Mouse (Mus musculus): ENCODE results near the gene Rnf115.

Gene Rnf115

GRCm38 (mm10) chr3:96788506-96788905 lies 61.0 kb downstream of the Rnf115 start:
- peak; percentile 75 to 82 for DNase-seq

GRCm38 (mm10) chr3:96800254-96800653 lies 72.8 kb downstream of the Rnf115 start:
- no peak for DNase-seq

- DNase-seq: no peak
Measured at GRCm38 (mm10) chr3:96802214-96802613, 74.8 kb downstream of the Rnf115 start.

- DNase-seq: no peak
Measured at GRCm38 (mm10) chr3:96808136-96808535, 80.7 kb downstream of the Rnf115 start.

GRCm38 (mm10) chr3:96808651-96809050 lies 81.2 kb downstream of the Rnf115 start:
- DNase-seq: no peak

- no peak for DNase-seq
Measured at GRCm38 (mm10) chr3:96811232-96811631, 83.8 kb downstream of the Rnf115 start.

GRCm38 (mm10) chr3:96812395-96813091 lies 85.1 kb downstream of the Rnf115 start:
- peak; percentile 90 to 96 for DNase-seq

- DNase-seq: peak; percentile 70 to 75
Measured at GRCm38 (mm10) chr3:96813106-96813505, 85.6 kb downstream of the Rnf115 start.

- DNase-seq: peak; percentile 85
Measured at GRCm38 (mm10) chr3:96813591-96814244, 86.3 kb downstream of the Rnf115 start.

- DNase-seq: no peak
Measured at GRCm38 (mm10) chr3:96814342-96814741, 86.9 kb downstream of the Rnf115 start.

- peak; percentile 72 to 86 for DNase-seq
Measured at GRCm38 (mm10) chr3:96820116-96820915, 92.9 kb downstream of the Rnf115 start.

- no peak for DNase-seq
Measured at GRCm38 (mm10) chr3:96821581-96821980, 94.1 kb downstream of the Rnf115 start.

- DNase-seq: peak; percentile 40 to 71
Measured at GRCm38 (mm10) chr3:96823701-96824100, 96.2 kb downstream of the Rnf115 start.

- peak; percentile 76 to 85 for DNase-seq
Measured at GRCm38 (mm10) chr3:96824614-96825013, 97.2 kb downstream of the Rnf115 start.

GRCm38 (mm10) chr3:96825261-96825660 lies 97.8 kb downstream of the Rnf115 start:
- DNase-seq: peak in 1 of 2 experiments; percentile 9

- DNase-seq: peak in 1 of 2 experiments; percentile 28
Measured at GRCm38 (mm10) chr3:96828308-96828864, 100.9 kb downstream of the Rnf115 start.

GRCm38 (mm10) chr3:96828984-96829383 lies 101.5 kb downstream of the Rnf115 start, which contains the start of the genes Pdzk1 and Cd160:
TSS of gene Pdzk1 (plus strand) at chr3:96829284.
TSS of gene Cd160 (minus strand) at chr3:96829351.
- DNase-seq: no peak

- peak; percentile 78 to 87 for DNase-seq
Measured at GRCm38 (mm10) chr3:96829856-96830255, 102.4 kb downstream of the Rnf115 start.

- DNase-seq: peak; percentile 58 to 73
Measured at GRCm38 (mm10) chr3:96832930-96833329, 105.5 kb downstream of the Rnf115 start.

- DNase-seq: peak; percentile 76 to 88
Measured at GRCm38 (mm10) chr3:96834587-96835348, 107.3 kb downstream of the Rnf115 start.

- DNase-seq: no peak
Measured at GRCm38 (mm10) chr3:96836414-96836813, 109.0 kb downstream of the Rnf115 start.

- peak; percentile 64 to 77 for DNase-seq
Measured at GRCm38 (mm10) chr3:96838996-96839645, 111.7 kb downstream of the Rnf115 start.

Data from kidney, postnatal 36 days (tissue).